Comparison of ENCODE assay signal across 15 mouse cellular contexts in genomic region chr19:47835776-47836175, GRCm38 (mm10). TPM values are rescaled to one million over a fixed set of nuclear protein-coding genes. Genes with fewer than 3 reads are reported as not detected.
"Had no signal": no experiment of that assay in that cellular context is flagged by ENCODE, and none has a peak within 500 bp of the region (broad histone marks: within the 10 kb centered on the region; RNA-seq: fewer than 3 reads in every experiment).

No protein-coding gene starts in this region.

- H3K9ac ChIP-seq: intestine, embryonic 15.5 days; kidney, embryonic 15.5 days; liver, embryonic 12.5 days; lung, embryonic 14.5 days; midbrain, embryonic 12.5 days; neural tube, embryonic 15.5 days had no signal

- ATAC-seq: intestine, embryonic 15.5 days; liver, embryonic 12.5 days had no signal

- H3K9me3 ChIP-seq: intestine, embryonic 15.5 days; kidney, embryonic 15.5 days; limb, embryonic 10.5 days; liver, embryonic 12.5 days; midbrain, embryonic 12.5 days; neural tube, embryonic 15.5 days had no signal

- H3K4me2 ChIP-seq: intestine, embryonic 15.5 days; kidney, embryonic 15.5 days; liver, embryonic 12.5 days; lung, embryonic 14.5 days; midbrain, embryonic 12.5 days had no signal

- H3K36me3 ChIP-seq: intestine, embryonic 15.5 days; kidney, embryonic 15.5 days; limb, embryonic 10.5 days; liver, embryonic 12.5 days; midbrain, embryonic 12.5 days; neural tube, embryonic 15.5 days had no signal

- H3K27me3 ChIP-seq: neural tube, embryonic 15.5 days had no signal

- H3K27ac ChIP-seq: intestine, embryonic 15.5 days; kidney, embryonic 15.5 days; left cerebral cortex, adult 2 months; limb, embryonic 10.5 days; liver, embryonic 12.5 days; midbrain, embryonic 12.5 days; neural tube, embryonic 15.5 days had no signal

- DNase-seq: kidney, adult 18-20 months; kidney, postnatal 14 days; lung, embryonic 14.5 days; lung, postnatal 10 days; lung, postnatal 4 days; thymus, postnatal 36 days had no signal

- H3K4me3 ChIP-seq: intestine, embryonic 15.5 days; kidney, embryonic 15.5 days; left cerebral cortex, adult 2 months; limb, embryonic 10.5 days; liver, embryonic 12.5 days; midbrain, embryonic 12.5 days; myocyte; neural tube, embryonic 15.5 days had no signal

RNA-seq across cellular contexts. Expression of gene Gsto2, which starts 29.6 kb away (rescaled TPM):
- total RNA-seq: megakaryocyte, adult 5-6 weeks had no signal
